Comparison of ENCODE assay signal across 8 mouse cellular contexts in genomic region chr1:180328794-180329665, GRCm38 (mm10). TPM values are rescaled to one million over a fixed set of nuclear protein-coding genes. Genes with fewer than 3 reads are reported as not detected.
DNase-seq lines count a peak whose midpoint lies in the region; ATAC-seq lines count a peak whose summit lies in the region.

No protein-coding gene starts in this region.

- peaks cover 18% of the 10 kb centered on the region for H3K27me3 ChIP-seq in heart, embryonic 13.5 days (replicated peaks)

- H3K27ac ChIP-seq in heart, embryonic 13.5 days (replicated peaks), result peak overlapping the region; percentile 81

- peak; percentile 39 for DNase-seq in adrenal gland, postnatal 14 days
- DNase-seq in adrenal gland, postnatal 4 days (ENCODE audit: low spot score in 2 of 2), result no peak
- DNase-seq in Muller cell, postnatal 12 days (ENCODE audit: inconsistent ontology term), result peak; percentile 44
- DNase-seq in kidney, postnatal 36 days, result peak; percentile 25 to 27
- DNase-seq in naive thymus-derived CD4-positive, alpha-beta T cell, adult 2 months (ENCODE audit: low read depth), result peak; percentile 75
- no peak for DNase-seq in right cerebral cortex, postnatal 4 days
- no peak for DNase-seq in testis, postnatal 10 days (ENCODE audit: low spot score)

- peaks cover 13% of the 10 kb centered on the region; the same call in 1 of the 2 replicates for H3K36me3 ChIP-seq in heart, embryonic 13.5 days

- no peaks in the 10 kb centered on the region for H3K9me3 ChIP-seq in heart, embryonic 13.5 days

- ATAC-seq in heart, embryonic 13.5 days (ENCODE audit: extremely low read depth, insufficient number of reproducible peaks, low FRiP score, low TSS enrichment), result no peak

- H3K4me2 ChIP-seq in heart, embryonic 13.5 days, result peak overlapping the region; percentile 99

- H3K4me1 ChIP-seq in heart, embryonic 13.5 days, result peaks cover 42% of the 10 kb centered on the region

- peak overlapping the region; percentile 81 for H3K4me3 ChIP-seq in heart, embryonic 13.5 days

- WGBS in heart, embryonic 13.5 days, result 16% methylated on average over 12 of the region's 12 CpGs

- peak overlapping the region; percentile 74 for H3K9ac ChIP-seq in heart, embryonic 13.5 days

RNA-seq across cellular contexts. Expression of gene Itpkb, which starts 1.3 kb away (rescaled TPM):
- total RNA-seq in adrenal gland, postnatal 14 days (2021), result 63.9 and 71.4 TPM in 2 replicates
- 10 to 100 TPM; 73.5 to 77.8 TPM for total RNA-seq in adrenal gland, postnatal 4 days (2021)
- 5.0 and 5.1 TPM in 2 replicates for polyA plus RNA-seq in heart, embryonic 13.5 days (2015; fragmentation: Nextera tagmentation; extraction: Ambion mirVana)

Comparison
In these comparisons a context has a peak if more than half of its experiments do, and no peak if none do; other contexts are left out.
1. DNase-seq: peak in adrenal gland, postnatal 14 days (single experiment), Muller cell, postnatal 12 days (single experiment), kidney, postnatal 36 days (2 of 2) and naive thymus-derived CD4-positive, alpha-beta T cell, adult 2 months (single experiment); none in adrenal gland, postnatal 4 days (0 of 2), right cerebral cortex, postnatal 4 days (single experiment) and testis, postnatal 10 days (single experiment).